Mouse (Mus musculus) CH12.LX (cell line): ENCODE results near the gene Olfr963. TPM values are rescaled to one million over a fixed set of nuclear protein-coding genes. Genes with fewer than 3 reads are reported as not detected.

ENCODE experiments used
- DNase-seq: peaks from one replicate; pipeline ENCODE4 v3.0.0-alpha.2; 2013; ENCODE audit errors: extremely low read depth
- H3K27ac ChIP-seq: 2 replicates; pipeline ENCODE4 v1.5.1; 2012; ENCODE audit warnings: low read depth, mild to moderate bottlenecking, control low read depth, moderate library complexity; ENCODE audit not compliant: insufficient read depth
- H3K27me3 ChIP-seq: replicated peaks from 2 replicates; pipeline ENCODE3; 2012; ENCODE audit warnings: inconsistent platforms
- H3K36me3 ChIP-seq, 2 experiments: replicated peaks in 1 of 2; 2 replicates each; pipeline versions ENCODE3 to v1.6.1; 2012; ENCODE audit warnings: inconsistent platforms in 1 of 2, low read length in 1 of 2, mild to moderate bottlenecking in 1 of 2, mixed read lengths in 1 of 2, moderate library complexity in 1 of 2; ENCODE audit not compliant: control insufficient read depth in 1 of 2, insufficient read depth in 1 of 2
- H3K4me1 ChIP-seq, 2 experiments: 2 replicates each; pipeline ENCODE4 v1.6.1; 2012; ENCODE audit warnings: inconsistent platforms in 1 of 2, moderate library complexity in 1 of 2; ENCODE audit not compliant: insufficient read depth in 2 of 2, control insufficient read depth in 1 of 2
- H3K4me2 ChIP-seq: 2 replicates; pipeline ENCODE4 v1.6.1; 2012; ENCODE audit warnings: low read depth, mild to moderate bottlenecking, control low read depth; ENCODE audit not compliant: poor library complexity, insufficient read depth, severe bottlenecking
- H3K4me3 ChIP-seq, 3 experiments: fragments of 150-350 bp in 1 of 3; sonication (generic) in 1 of 3; replicated peaks in 1 of 3; 2 replicates each; pipeline versions ENCODE3 to v1.5.1; 2011 to 2012; ENCODE audit warnings: low read depth in 2 of 3, low read length in 2 of 3, mild to moderate bottlenecking in 2 of 3, moderate library complexity in 2 of 3, control low read depth in 1 of 3, improper control_type of control experiment in 1 of 3, inconsistent platforms in 1 of 3, mixed read lengths in 1 of 3; ENCODE audit not compliant: poor library complexity in 1 of 3
- H3K79me2 ChIP-seq: replicated peaks from 2 replicates; pipeline ENCODE4 v1.6.1; 2012; ENCODE audit warnings: mild to moderate bottlenecking, moderate library complexity; ENCODE audit not compliant: control insufficient read depth, poor library complexity, insufficient read depth, severe bottlenecking; ENCODE audit errors: extremely low read depth
- H3K9ac ChIP-seq: 2 replicates; pipeline ENCODE4 v1.6.1; 2012; ENCODE audit warnings: low read depth, mild to moderate bottlenecking, control low read depth, moderate library complexity; ENCODE audit not compliant: insufficient read depth
- H3K9me3 ChIP-seq: replicated peaks from 2 replicates; pipeline ENCODE3; 2012; ENCODE audit warnings: low read length, inconsistent platforms, mixed read lengths
- BHLHE40 ChIP-seq: IDR thresholded peaks from 2 replicates; pipeline ENCODE4 v1.6.1; 2011; ENCODE audit warnings: mild to moderate bottlenecking, low read depth, low read length, improper control_type of control experiment
- CHD1 ChIP-seq: IDR thresholded peaks from 2 replicates; pipeline ENCODE4 v1.6.1; 2012; ENCODE audit warnings: low read depth, low read length, improper control_type of control experiment, inconsistent platforms
- CHD2 ChIP-seq: IDR thresholded peaks from 2 replicates; pipeline ENCODE4 v1.6.1; 2011; ENCODE audit warnings: low read length, improper control_type of control experiment
- E2F4 ChIP-seq: IDR thresholded peaks from 2 replicates; pipeline ENCODE4 v1.6.1; 2011; ENCODE audit warnings: low read depth, low read length, improper control_type of control experiment; ENCODE audit not compliant: insufficient replicate concordance
- ELF1 ChIP-seq: IDR thresholded peaks from 2 replicates; pipeline ENCODE4 v1.6.1; 2014; ENCODE audit warnings: low read depth, mild to moderate bottlenecking, inconsistent platforms, low read length, improper control_type of control experiment
- EP300 ChIP-seq: IDR thresholded peaks from 2 replicates; pipeline ENCODE4 v1.6.1; 2011; ENCODE audit warnings: low read length, improper control_type of control experiment
- GABPA ChIP-seq: IDR thresholded peaks from 2 replicates; pipeline ENCODE4 v1.6.1; 2012; ENCODE audit warnings: low read depth, low read length, improper control_type of control experiment, inconsistent platforms; ENCODE audit not compliant: insufficient replicate concordance
- HCFC1 ChIP-seq: IDR thresholded peaks from 2 replicates; pipeline ENCODE4 v1.6.1; 2012; ENCODE audit warnings: low read depth, mild to moderate bottlenecking, inconsistent platforms, low read length, improper control_type of control experiment
- IRF4 ChIP-seq: IDR thresholded peaks from 2 replicates; pipeline ENCODE4 v1.6.1; 2014; ENCODE audit warnings: low read depth, mild to moderate bottlenecking, inconsistent platforms, low read length, improper control_type of control experiment
- JUN ChIP-seq: IDR thresholded peaks from 2 replicates; pipeline ENCODE4 v1.6.1; 2011; ENCODE audit warnings: low read depth, mild to moderate bottlenecking, low read length, improper control_type of control experiment, moderate library complexity; ENCODE audit not compliant: insufficient read depth
- KAT2A ChIP-seq: IDR thresholded peaks from 2 replicates; pipeline ENCODE4 v1.6.1; 2012; ENCODE audit warnings: low read length, improper control_type of control experiment, inconsistent platforms; ENCODE audit not compliant: insufficient replicate concordance
- MAFK ChIP-seq: IDR thresholded peaks from 2 replicates; pipeline ENCODE4 v1.6.1; 2011; ENCODE audit warnings: low read length, improper control_type of control experiment; ENCODE audit not compliant: insufficient replicate concordance
- MAX ChIP-seq: IDR thresholded peaks from 2 replicates; pipeline ENCODE4 v1.6.1; 2011; ENCODE audit warnings: low read length, improper control_type of control experiment
- MAZ ChIP-seq: IDR thresholded peaks from 2 replicates; pipeline ENCODE4 v1.6.1; 2012; ENCODE audit warnings: low read depth, mild to moderate bottlenecking, inconsistent platforms, low read length, improper control_type of control experiment, moderate library complexity
- MXI1 ChIP-seq: IDR thresholded peaks from 2 replicates; pipeline ENCODE4 v1.6.1; 2011; ENCODE audit warnings: mild to moderate bottlenecking, low read depth, low read length, improper control_type of control experiment
- MYC ChIP-seq: IDR thresholded peaks from 2 replicates; pipeline ENCODE4 v1.6.1; 2011; ENCODE audit warnings: low read depth, mild to moderate bottlenecking, improper control_type of control experiment, low read length
- NRF1 ChIP-seq: IDR thresholded peaks from 2 replicates; pipeline ENCODE4 v1.6.1; 2014; ENCODE audit warnings: low read depth, mild to moderate bottlenecking, inconsistent platforms, low read length, improper control_type of control experiment, moderate library complexity
- POLR2AphosphoS2 ChIP-seq: IDR thresholded peaks from 2 replicates; pipeline ENCODE4 v1.6.1; 2011; ENCODE audit warnings: low read depth, low read length, improper control_type of control experiment
- RAD21 ChIP-seq: IDR thresholded peaks from 2 replicates; pipeline ENCODE4 v1.6.1; 2011; ENCODE audit warnings: low read depth, mild to moderate bottlenecking, low read length, improper control_type of control experiment, moderate library complexity
- RCOR1 ChIP-seq: conservative IDR thresholded peaks from 2 replicates; pipeline ENCODE4 v1.6.1; 2012; ENCODE audit warnings: low read depth, mild to moderate bottlenecking, inconsistent platforms, low read length, improper control_type of control experiment
- TBP ChIP-seq: conservative IDR thresholded peaks from 2 replicates; pipeline ENCODE4 v1.6.1; 2011; ENCODE audit warnings: low read depth, low read length, improper control_type of control experiment
- TCF12 ChIP-seq: IDR thresholded peaks from 2 replicates; pipeline ENCODE4 v1.6.1; 2014; ENCODE audit warnings: low read depth, mild to moderate bottlenecking, inconsistent platforms, low read length, improper control_type of control experiment
- UBTF ChIP-seq: IDR thresholded peaks from 2 replicates; pipeline ENCODE4 v1.6.1; 2012; ENCODE audit warnings: low read depth, mild to moderate bottlenecking, inconsistent platforms, low read length, improper control_type of control experiment, moderate library complexity
- ZC3H11A ChIP-seq: IDR thresholded peaks from 2 replicates; pipeline ENCODE4 v1.6.1; 2012; ENCODE audit warnings: low read depth, mild to moderate bottlenecking, inconsistent platforms, low read length, improper control_type of control experiment
- ZMIZ1 ChIP-seq: IDR thresholded peaks from 2 replicates; pipeline ENCODE4 v1.6.1; 2012; ENCODE audit warnings: low read depth, mild to moderate bottlenecking, inconsistent platforms, low read length, improper control_type of control experiment
- ZNF384 ChIP-seq: IDR thresholded peaks from 2 replicates; pipeline ENCODE4 v1.6.1; 2012; ENCODE audit warnings: low read depth, low read length, improper control_type of control experiment, inconsistent platforms
- dilution Hi-C: fragments of 300-500 bp; cut with MboI; formaldehyde crosslinking; loops from 2 replicates; pipeline ENCODE4 v1.14.3; 2020; ENCODE audit warnings: low sequenced_read_pairs; ENCODE audit not compliant: extremely low pct_unique_long_range_greater_than_20kb, extremely low pct_ligation_motif_present
- in situ Hi-C: fragments of 300-500 bp; cut with MboI; formaldehyde crosslinking; loops from 3 replicates; pipeline ENCODE4 v1.14.3; 2019; ENCODE audit warnings: low sequenced_read_pairs, low pct_ligation_motif_present, low pct_unique_long_range_greater_than_20kb, mixed read lengths
- polyA plus RNA-seq: library from polyadenylated mRNA; unstranded; fragments of >175 nt; gene quantifications from 2 replicates; pipeline ENCODE4 v1.2.1, GENCODE M21; 2012; ENCODE audit warnings: low read depth; ENCODE audit not compliant: insufficient read length
- total RNA-seq, 2 experiments: library from RNA; depleted of rRNA; stranded (reverse); fragments of 300-350 nt in 1 of 2; fragments of >200 nt in 1 of 2; gene quantifications; 2 replicates each; pipeline ENCODE4 v1.2.3; 2012 to 2014

The Olfr963 gene
- total and polyA plus RNA-seq, 3 experiments = not detected

GRCm38 (mm10) chr9:39708958-39709357 lies 42.0 kb downstream of the Olfr963 start:
- Histone ChIP-seq H3K9ac (no peak overlapping the region), H3K27ac (no peak overlapping the region), H3K9me3 (no peaks in the 10 kb centered on the region), H3K79me2 (no peaks in the 10 kb centered on the region), H3K4me1 (peaks cover 0 to 6% of the 10 kb centered on the region in 2 experiments; a peak in 2 of 4 replicates), H3K27me3 (no peaks in the 10 kb centered on the region), H3K4me3 (no peak overlapping the region), H3K36me3 (no peaks in the 10 kb centered on the region), H3K4me2 (no peak overlapping the region)
- TF ChIP-seq MYC = no peak
- TF ChIP-seq KAT2A = no peak
- no peak for TF ChIP-seq ELF1
- TF ChIP-seq HCFC1 = no peak
- no peak for TF ChIP-seq RAD21
- no peak for TF ChIP-seq BHLHE40
- TF ChIP-seq TBP = no peak
- TF ChIP-seq GABPA = no peak
- TF ChIP-seq MXI1 = no peak
- TF ChIP-seq MAZ = no peak
- TF ChIP-seq RCOR1 = no peak
- TF ChIP-seq EP300 = no peak
- TF ChIP-seq E2F4 = no peak
- no peak for TF ChIP-seq NRF1
- TF ChIP-seq JUN = no peak
- no peak for TF ChIP-seq POLR2AphosphoS2
- TF ChIP-seq TCF12 = no peak
- in situ Hi-C loops = no loop called here
- dilution Hi-C loops = no loop called here
- no peak for DNase-seq

DNA sequence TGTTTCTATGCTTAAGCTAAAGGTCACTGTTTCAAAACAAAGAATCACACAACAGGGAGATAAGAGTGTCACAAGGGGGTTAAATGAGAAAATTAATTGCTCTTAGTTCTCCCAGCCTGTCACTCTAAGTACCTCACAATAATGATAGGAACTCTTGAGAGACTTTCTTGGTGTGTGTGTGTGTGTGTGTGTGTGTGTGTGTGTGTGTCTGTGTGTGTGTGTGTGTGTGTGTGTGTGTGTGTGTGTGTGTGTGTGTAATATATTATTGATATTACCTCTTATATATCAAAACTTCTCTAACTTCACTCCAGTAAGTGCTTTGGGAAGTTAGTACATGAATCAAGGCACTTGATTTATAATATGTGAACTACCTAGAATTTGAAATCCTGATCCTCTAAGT lies 44.0 kb downstream of the Olfr963 start, which contains the start of gene Olfr965:
Gene Olfr965 (plus strand): TSS at position 301 of the 400 bp plus-strand sequence.
- Histone ChIP-seq H3K27me3 (no peaks in the 10 kb centered on the region), H3K27ac (no peak within 1 kb of the TSS), H3K9ac (no peak within 1 kb of the TSS), H3K4me3 (no peak within 1 kb of the TSS), H3K4me1 (peaks cover 0 to 6% of the 10 kb centered on the region in 2 experiments; a peak in 2 of 4 replicates), H3K4me2 (no peak within 1 kb of the TSS), H3K9me3 (no peaks in the 10 kb centered on the region), H3K36me3 (no peaks in the 10 kb centered on the region), H3K79me2 (no peaks in the 10 kb centered on the region)
- in situ Hi-C loops (no loop called here), dilution Hi-C loops (no loop called here)
- no peak for DNase-seq
- TF ChIP-seq UBTF = no peak
- no peak for TF ChIP-seq TBP
- TF ChIP-seq IRF4 = no peak
- TF ChIP-seq JUN = no peak
- no peak for TF ChIP-seq ZC3H11A
- no peak for TF ChIP-seq MAZ
- TF ChIP-seq MYC = no peak
- TF ChIP-seq CHD1 = no peak
- no peak for TF ChIP-seq ZMIZ1
- no peak for TF ChIP-seq NRF1
- no peak for TF ChIP-seq MAX
- TF ChIP-seq HCFC1 = no peak
- TF ChIP-seq ZNF384 = no peak
- no peak for TF ChIP-seq TCF12
- no peak for TF ChIP-seq EP300
- no peak for TF ChIP-seq MAFK
- no peak for TF ChIP-seq CHD2
- no peak for TF ChIP-seq RAD21
